Mouse (Mus musculus): Measurements from ENCODE around the gene Srpk3. TPM values are rescaled to one million over a fixed set of nuclear protein-coding genes. Genes with fewer than 3 reads are reported as not detected.
"Not testable (repeated sequence)": the region's sequence is repeated elsewhere in the genome, so short reads cannot be mapped to it uniquely, and the experiment has no call there.

The Srpk3 gene
- 10 to 100 TPM in 2 of 4 experiments, 1 to 10 TPM in 2; 7.5 to 11.3 (median 9.3) TPM for total RNA-seq (2022)

GRCm38 (mm10) chrX:73774168-73774760 is at the start of gene Srpk3:
TSS of gene Srpk3 (plus strand) at chrX:73774405.
- peak in 1 of 2 experiments; percentile 59 for DNase-seq (ENCODE audit: low spot score in 2 of 2)

GRCm38 (mm10) chrX:73730908-73731307 is 43.3 kb upstream of the Srpk3 start:
- DNase-seq (ENCODE audit: low spot score in 2 of 2) = no peak

- no peak for DNase-seq (ENCODE audit: low spot score in 2 of 2)
Measured at GRCm38 (mm10) chrX:73738155-73738554, 36.0 kb upstream of the Srpk3 start.

- no peak for DNase-seq (ENCODE audit: low spot score in 2 of 2)
Measured at GRCm38 (mm10) chrX:73739151-73739550, 35.1 kb upstream of the Srpk3 start.

GRCm38 (mm10) chrX:73739841-73740240 is 34.4 kb upstream of the Srpk3 start:
- DNase-seq (ENCODE audit: low spot score in 2 of 2) = not testable (repeated sequence)

GRCm38 (mm10) chrX:73744774-73745481 is 29.3 kb upstream of the Srpk3 start:
- DNase-seq (ENCODE audit: low spot score in 2 of 2) = no peak

- DNase-seq (ENCODE audit: low spot score in 2 of 2) = no peak
Measured at GRCm38 (mm10) chrX:73748977-73749376, 25.2 kb upstream of the Srpk3 start.

- DNase-seq (ENCODE audit: low spot score in 2 of 2) = peak in 1 of 2 experiments; percentile 42
Measured at GRCm38 (mm10) chrX:73756334-73757140, 17.7 kb upstream of the Srpk3 start, which contains the start of gene Plxnb3. TSS of gene Plxnb3 (plus strand) at chrX:73757090.

- DNase-seq (ENCODE audit: low spot score in 2 of 2) = peak in 1 of 2 experiments; percentile 44
Measured at GRCm38 (mm10) chrX:73758611-73759290, 15.5 kb upstream of the Srpk3 start.

GRCm38 (mm10) chrX:73765311-73765710 is 8.9 kb upstream of the Srpk3 start:
- no peak for DNase-seq (ENCODE audit: low spot score in 2 of 2)

- DNase-seq (ENCODE audit: low spot score in 2 of 2) = no peak
Measured at GRCm38 (mm10) chrX:73767267-73767666, 6.9 kb upstream of the Srpk3 start.

GRCm38 (mm10) chrX:73774802-73775483 is 738 bp downstream of the Srpk3 start:
- DNase-seq (ENCODE audit: low spot score in 2 of 2) = no peak

GRCm38 (mm10) chrX:73782227-73782626 is 8.0 kb downstream of the Srpk3 start:
- DNase-seq (ENCODE audit: low spot score in 2 of 2) = no peak

GRCm38 (mm10) chrX:73785666-73786065 is 11.5 kb downstream of the Srpk3 start:
- DNase-seq (ENCODE audit: low spot score in 2 of 2) = no peak

- peak; percentile 84 to 94 for DNase-seq (ENCODE audit: low spot score in 2 of 2)
Measured at GRCm38 (mm10) chrX:73786364-73787224, 12.4 kb downstream of the Srpk3 start, which contains the start of the genes Idh3g and Ssr4. TSS of gene Idh3g (minus strand) at chrX:73786897. TSS of gene Ssr4 (plus strand) at chrX:73787028.

GRCm38 (mm10) chrX:73787225-73787558 is 13.0 kb downstream of the Srpk3 start:
- DNase-seq (ENCODE audit: low spot score in 2 of 2) = no peak

GRCm38 (mm10) chrX:73788501-73788900 is 14.3 kb downstream of the Srpk3 start:
- no peak for DNase-seq (ENCODE audit: low spot score in 2 of 2)

GRCm38 (mm10) chrX:73793039-73793438 is 18.8 kb downstream of the Srpk3 start:
- DNase-seq (ENCODE audit: low spot score in 2 of 2) = no peak

GRCm38 (mm10) chrX:73793505-73793904 is 19.3 kb downstream of the Srpk3 start:
- DNase-seq (ENCODE audit: low spot score in 2 of 2) = no peak

GRCm38 (mm10) chrX:73797511-73797910 is 23.3 kb downstream of the Srpk3 start:
- no peak for DNase-seq (ENCODE audit: low spot score in 2 of 2)

Measured in left cerebral cortex, adult 8-10 months (tissue).